Mouse (Mus musculus) Muller cell, postnatal 12 days (primary cell): ENCODE data around the gene Gm10324.
"Not testable (repeated sequence)": the region's sequence is repeated elsewhere in the genome, so short reads cannot be mapped to it uniquely, and the experiment has no call there.

ENCODE experiments used
- DNase-seq: peaks from one replicate; pipeline ENCODE4 v3.0.0-alpha.2; 2015; ENCODE audit errors: inconsistent ontology term

The Gm10324 gene

GRCm38 (mm10) chr13:66119247-66119646 lies at the start of gene Gm10324:
Gene Gm10324, plus strand, starts transcription at chr13:66119547.
- not testable (repeated sequence) for DNase-seq
